ENCODE assay signal across 8 mouse cellular contexts in the genomic region with DNA sequence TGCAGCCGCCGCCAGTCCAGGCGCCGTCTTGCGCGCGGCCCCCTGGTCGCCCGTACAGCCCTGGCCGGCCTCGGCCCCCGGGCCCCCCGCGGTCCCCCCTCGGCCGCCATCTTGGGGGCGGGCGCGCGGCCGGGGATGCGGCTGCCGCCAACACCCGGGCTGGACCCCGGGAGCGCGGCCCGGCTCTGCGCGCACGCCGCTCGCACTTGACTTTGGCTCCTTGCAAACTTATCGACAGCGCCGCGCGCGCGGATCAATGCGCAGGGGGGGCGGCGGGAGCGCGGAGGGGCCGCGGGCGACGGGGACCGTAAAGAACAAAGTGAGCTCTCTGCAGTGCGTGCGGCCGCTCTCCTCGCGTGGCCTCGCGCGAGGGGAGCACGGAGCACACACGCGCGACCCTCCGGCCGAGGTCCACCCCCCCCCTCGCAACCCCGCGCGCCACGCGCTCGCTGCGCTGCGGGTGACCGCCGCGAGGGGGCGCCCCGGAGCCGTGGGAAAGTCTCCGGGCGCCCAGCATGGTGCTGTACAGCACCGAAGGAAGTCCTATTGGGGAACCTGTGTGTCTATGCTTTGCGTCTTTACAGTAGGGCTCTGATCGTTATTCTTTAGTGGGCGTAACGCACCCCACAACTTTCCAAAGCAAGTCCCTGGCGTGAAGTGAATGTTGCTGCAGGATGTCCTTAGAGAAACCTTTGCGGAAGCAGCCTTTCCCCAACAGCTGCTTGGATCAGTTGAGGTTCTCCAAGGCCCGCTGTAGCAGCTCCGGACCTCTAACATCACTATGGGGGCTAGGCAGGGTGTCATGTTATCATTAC. TPM values are rescaled to one million over a fixed set of nuclear protein-coding genes. Genes with fewer than 3 reads are reported as not detected.
DNase-seq lines count a peak whose midpoint lies in the region; ATAC-seq and TF ChIP-seq lines count a peak whose summit lies in the region.

A gene (minus strand): TSS at position 86 of the 815 bp plus-strand sequence.

- intact Hi-C loops in heart, postnatal 14 days (cut with DNase I), result loop anchor here (2.0 kb wide), 1 partner anchor 39 kb away; no protein-coding TSS in a partner anchor

- peaks cover 46% of the 10 kb centered on the region for H3K4me1 ChIP-seq in E14TG2a.4 (replicated peaks; ENCODE audit: low read depth, low read length)
- H3K4me1 ChIP-seq in forebrain, embryonic 15.5 days, result peaks cover 70% of the 10 kb centered on the region
- H3K4me1 ChIP-seq in liver, postnatal 0 days (ENCODE audit: insufficient read depth), result peaks cover 16% of the 10 kb centered on the region
- H3K4me1 ChIP-seq in neural tube, embryonic 13.5 days (replicated peaks), result peaks cover 88% of the 10 kb centered on the region
- H3K4me1 ChIP-seq in testis, adult 2 months (ENCODE audit: control insufficient read depth, insufficient read depth, low read length), result peaks cover 18% of the 10 kb centered on the region

- peak; percentile 69 for ATAC-seq in forebrain, embryonic 15.5 days (replicated peaks)
- peak; percentile 89 for ATAC-seq in liver, postnatal 0 days
- peak; percentile 71 for ATAC-seq in neural tube, embryonic 13.5 days (ENCODE audit: low read depth)

- H3K9me3 ChIP-seq in E14TG2a.4 (ENCODE audit: low read length), result no peaks in the 10 kb centered on the region
- no peaks in the 10 kb centered on the region for H3K9me3 ChIP-seq in forebrain, embryonic 15.5 days
- no peaks in the 10 kb centered on the region for H3K9me3 ChIP-seq in liver, postnatal 0 days (ENCODE audit: low read length)
- no peaks in the 10 kb centered on the region for H3K9me3 ChIP-seq in neural tube, embryonic 13.5 days

- H3K4me3 ChIP-seq in E14TG2a.4 (replicated peaks; ENCODE audit: low read length), result peak within 1 kb of the TSS; percentile 87
- peak within 1 kb of the TSS; percentile 71 for H3K4me3 ChIP-seq in forebrain, embryonic 15.5 days
- H3K4me3 ChIP-seq in liver, postnatal 0 days (ENCODE audit: low read depth, low read length), result peak within 1 kb of the TSS; percentile 70
- peak within 1 kb of the TSS; percentile 75 for H3K4me3 ChIP-seq in neural tube, embryonic 13.5 days
- peak within 1 kb of the TSS; percentile 80 for H3K4me3 ChIP-seq in testis, adult 2 months (ENCODE audit: control insufficient read depth, low read depth, low read length)

- DNase-seq in cerebellum, adult 11 months, result peak; percentile 74
- DNase-seq in heart, postnatal 14 days, result peak; percentile 78 to 81
- peak; percentile 19 to 57 for DNase-seq in layer of hippocampus, adult 18-20 months (ENCODE audit: low spot score in 2 of 2)
- DNase-seq in liver, postnatal 0 days, result peak; percentile 77

- peaks cover 30% of the 10 kb centered on the region for H3K27me3 ChIP-seq in E14TG2a.4 (ENCODE audit: insufficient read depth, low read length)
- H3K27me3 ChIP-seq in forebrain, embryonic 15.5 days, result no peaks in the 10 kb centered on the region
- peaks cover 38% of the 10 kb centered on the region for H3K27me3 ChIP-seq in liver, postnatal 0 days (ENCODE audit: insufficient read depth, low read length)
- H3K27me3 ChIP-seq in neural tube, embryonic 13.5 days, result 0 out of 2 replicates have a peak, but pooled peaks cover 6% of the 10 kb centered on the region
- H3K27me3 ChIP-seq in testis, adult 2 months (ENCODE audit: control insufficient read depth, insufficient read depth, low read length), result no peaks in the 10 kb centered on the region

- H3K27ac ChIP-seq in forebrain, embryonic 15.5 days (replicated peaks), result peak within 1 kb of the TSS; percentile 92
- no peak within 1 kb of the TSS for H3K27ac ChIP-seq in liver, postnatal 0 days (ENCODE audit: low read depth)
- H3K27ac ChIP-seq in neural tube, embryonic 13.5 days (replicated peaks), result peak within 1 kb of the TSS; percentile 98
- no peak within 1 kb of the TSS for H3K27ac ChIP-seq in testis, adult 2 months (ENCODE audit: control insufficient read depth, insufficient read depth, low read depth, low read length)

- under 1% methylated on average over 87 of the region's 90 CpGs for WGBS in forebrain, embryonic 15.5 days
- WGBS in liver, postnatal 0 days (ENCODE audit: insufficient replicate concordance), result 1% methylated on average over 57 of the region's 90 CpGs
- under 1% methylated on average over 87 of the region's 90 CpGs for WGBS in neural tube, embryonic 13.5 days

- no peak for TF ChIP-seq POLR2A in testis, adult 2 months (IDR thresholded peaks at IDR 0.05; ENCODE audit: control insufficient read depth, low read depth, low read length)

- no peaks in the 10 kb centered on the region for H3K36me3 ChIP-seq in E14TG2a.4 (ENCODE audit: insufficient read depth, low read length)
- no peaks in the 10 kb centered on the region for H3K36me3 ChIP-seq in forebrain, embryonic 15.5 days
- no peaks in the 10 kb centered on the region for H3K36me3 ChIP-seq in liver, postnatal 0 days (replicated peaks; ENCODE audit: insufficient read depth, low read length)
- H3K36me3 ChIP-seq in neural tube, embryonic 13.5 days, result no peaks in the 10 kb centered on the region
- no peaks in the 10 kb centered on the region for H3K36me3 ChIP-seq in testis, adult 2 months (ENCODE audit: control insufficient read depth, insufficient read depth, low read length)

- TF ChIP-seq CTCF in E14TG2a.4 (conservative IDR thresholded peaks at IDR 0.05; ENCODE audit: low read length), result no peak; the same call in 1 of the 2 replicates
- TF ChIP-seq CTCF in liver, postnatal 0 days (IDR thresholded peaks at IDR 0.05; ENCODE audit: low read depth), result peak; percentile 65
- TF ChIP-seq CTCF in testis, adult 2 months (IDR thresholded peaks at IDR 0.05; ENCODE audit: control insufficient read depth, insufficient read depth, insufficient replicate concordance, low read depth, low read length), result peak; percentile 81

- no peak for TF ChIP-seq EP300 in liver, postnatal 0 days (IDR thresholded peaks at IDR 0.05; ENCODE audit: low read depth)

- peak within 1 kb of the TSS; percentile 65 for H3K9ac ChIP-seq in forebrain, embryonic 15.5 days (replicated peaks)
- H3K9ac ChIP-seq in liver, postnatal 0 days (replicated peaks), result peak within 1 kb of the TSS; percentile 56; the same call in 1 of the 2 replicates
- peak within 1 kb of the TSS; percentile 89 for H3K9ac ChIP-seq in neural tube, embryonic 13.5 days

- peak within 1 kb of the TSS; percentile 57 for H3K4me2 ChIP-seq in forebrain, embryonic 15.5 days (replicated peaks)
- peak within 1 kb of the TSS; percentile 76 for H3K4me2 ChIP-seq in liver, postnatal 0 days (ENCODE audit: low read depth, low read length)
- peak within 1 kb of the TSS; percentile 71 for H3K4me2 ChIP-seq in neural tube, embryonic 13.5 days

RNA-seq across cellular contexts. Expression of the gene that starts here (rescaled TPM):
- polyA plus RNA-seq in forebrain, embryonic 15.5 days (2015; fragmentation: Nextera tagmentation; extraction: Ambion mirVana), result 32.3 and 33.7 TPM in 2 replicates
- 10 to 100 TPM; 24.8 to 27.0 TPM for total RNA-seq in heart, postnatal 14 days (2021)
- total RNA-seq in layer of hippocampus, adult 18-20 months (2021), result 10 to 100 TPM; 30.8 to 31.3 TPM
- polyA plus RNA-seq in liver, postnatal 0 days (2015; fragmentation: Nextera tagmentation; extraction: Ambion mirVana), result 3.5 and 3.6 TPM in 2 replicates
- polyA plus RNA-seq in neural tube, embryonic 13.5 days (2015; fragmentation: Nextera tagmentation; extraction: Ambion mirVana), result 28.5 and 29.8 TPM in 2 replicates
- 7.5 and 9.1 TPM in 2 replicates for polyA plus RNA-seq in testis, adult 2 months (2012; rRNA removed)

Comparison
In these comparisons a context has a peak if more than half of its experiments do, and no peak if none do; other contexts are left out.
1. H3K27ac ChIP-seq: peak in forebrain, embryonic 15.5 days (single experiment) and neural tube, embryonic 13.5 days (single experiment); none in liver, postnatal 0 days (single experiment) and testis, adult 2 months (single experiment).
2. Peak in every context shown above with its lines, with median percentiles within 50 percentile points of each other: H3K4me3 ChIP-seq, DNase-seq, ATAC-seq, H3K4me2 ChIP-seq and H3K9ac ChIP-seq.